Mouse (Mus musculus) cerebellum, postnatal 25 days (tissue): ENCODE measurements around the gene Selenoh.
"Not testable (repeated sequence)": the region's sequence is repeated elsewhere in the genome, so short reads cannot be mapped to it uniquely, and the experiment has no call there.

Experiments
- DNase-seq, 2 experiments: peaks; one replicate each; pipeline ENCODE4 v3.0.0; 2021; ENCODE audit warnings: mixed read lengths in 2 of 2

Selenoh gene

DNA sequence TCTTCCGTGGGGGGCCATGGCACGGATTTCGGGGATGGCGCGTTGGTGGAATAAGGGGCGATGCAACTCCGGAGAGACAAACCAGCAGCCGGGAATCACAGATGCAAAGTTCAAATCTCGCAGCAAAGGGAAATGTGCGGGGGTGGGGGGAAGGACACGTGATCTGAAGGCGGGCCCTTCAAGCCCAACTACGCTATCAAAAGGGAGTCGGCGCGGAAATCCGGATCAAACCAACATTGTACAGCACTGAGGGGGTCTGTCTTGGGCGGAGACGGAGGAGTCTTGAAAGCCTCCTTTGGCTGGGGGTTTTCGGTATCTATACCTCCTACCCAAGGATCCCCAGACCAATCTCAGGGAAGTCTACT is at the start of gene Selenoh:
Gene Selenoh (minus strand): TSS at position 202 of the 365 bp plus-strand sequence.
- DNase-seq, result peak; percentile 82 to 89

DNA sequence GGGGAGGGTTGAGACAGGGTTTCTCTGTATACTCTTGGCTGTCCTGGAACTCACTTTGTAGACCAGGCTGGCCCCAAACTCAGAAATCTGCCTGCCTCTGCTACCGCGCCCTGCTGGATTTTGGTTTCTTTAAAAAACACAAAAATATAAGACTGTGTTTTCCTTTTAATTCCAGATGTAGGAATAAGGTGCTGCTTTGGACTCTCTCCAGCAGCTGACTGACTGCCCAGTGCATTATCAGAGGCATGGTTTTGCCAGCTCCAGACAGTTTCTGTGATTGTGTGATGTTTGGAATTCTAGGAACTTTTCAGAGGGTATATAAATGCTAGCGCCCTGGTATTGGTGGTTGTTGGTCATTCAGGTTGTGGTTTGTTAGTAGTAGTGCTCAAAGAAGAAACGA is 46.8 kb upstream of the Selenoh start:
- no peak for DNase-seq

DNA sequence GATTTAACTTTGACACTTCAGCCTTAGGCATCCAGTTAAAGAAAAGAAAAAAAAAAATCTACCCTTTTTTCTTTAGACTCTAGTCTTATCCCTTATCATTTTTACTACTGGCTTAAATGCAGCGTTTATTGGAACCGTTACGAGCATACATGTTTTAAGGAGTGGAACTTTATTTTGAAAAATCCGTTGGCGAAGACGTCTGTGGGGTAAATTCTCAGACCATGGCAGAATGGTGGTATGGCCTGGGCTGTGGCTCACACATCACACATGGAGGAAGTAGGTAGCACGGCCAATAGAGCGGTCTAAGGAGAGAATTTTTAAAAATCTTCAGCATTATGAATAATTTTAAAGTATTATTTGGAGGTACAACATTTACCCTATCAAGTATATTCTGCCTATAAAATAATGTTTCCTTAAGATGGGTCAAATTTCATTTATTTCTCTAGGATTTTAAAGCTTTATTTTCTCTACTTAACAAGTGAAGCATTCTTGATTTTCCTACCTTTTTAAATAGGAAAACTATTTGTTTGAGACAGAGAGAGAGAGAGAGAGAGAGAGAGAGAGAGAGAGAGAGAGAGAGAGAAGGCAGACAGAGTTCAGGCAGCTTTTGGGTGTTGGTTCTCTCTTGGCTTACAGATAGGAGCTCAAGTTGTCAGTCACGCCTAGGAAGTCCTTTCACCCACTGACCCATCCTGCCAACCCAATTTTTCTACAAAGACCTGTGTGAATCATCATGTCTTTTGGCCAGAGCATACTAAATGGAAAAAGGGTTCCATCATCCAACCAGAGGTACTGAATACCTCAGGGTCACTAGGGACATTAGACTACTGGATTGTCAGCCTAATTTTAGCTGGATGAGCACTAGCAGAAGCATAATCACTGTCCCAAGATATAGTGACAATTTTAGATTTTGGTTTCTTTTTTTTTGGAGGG is 46.1 kb upstream of the Selenoh start:
- DNase-seq, result peak in 1 of 2 experiments; percentile 34

DNA sequence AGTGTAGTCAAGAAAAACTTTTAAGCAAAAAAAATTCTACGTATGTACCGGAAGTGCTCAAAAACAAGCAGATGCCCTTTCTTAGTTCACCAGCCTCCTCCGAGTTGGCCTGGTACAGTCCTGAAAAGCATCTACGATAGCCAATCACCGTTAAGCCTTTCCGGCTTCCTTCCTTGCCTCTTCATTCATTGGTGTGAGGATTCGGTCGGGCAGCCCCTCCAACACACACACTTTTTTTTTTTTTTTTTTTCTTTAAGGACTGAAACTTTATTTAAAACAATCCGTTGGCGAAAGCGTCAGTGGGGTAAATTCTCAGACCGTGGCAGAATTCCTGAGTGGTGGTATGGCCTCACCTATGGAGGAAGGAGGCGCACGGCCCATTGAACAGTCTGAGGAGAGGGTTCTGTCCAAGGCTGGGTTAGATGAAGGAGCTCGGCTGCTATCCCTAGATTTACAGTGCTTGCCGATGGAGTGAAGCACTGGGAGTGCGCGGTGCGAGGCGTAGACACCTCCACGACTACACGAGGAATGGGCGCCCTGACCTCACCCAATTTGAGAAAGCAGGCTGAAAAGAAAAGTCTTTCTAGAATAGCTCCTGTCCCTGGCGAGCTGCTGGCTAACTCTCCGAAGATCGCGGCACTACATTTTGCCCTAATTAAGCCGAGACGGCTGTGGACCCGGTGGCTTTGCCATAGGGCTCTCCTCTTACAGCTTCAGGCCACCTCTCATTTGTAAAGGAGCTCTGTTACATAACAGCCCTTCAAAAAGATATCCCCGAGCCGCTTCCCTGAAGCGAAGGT is 45.2 kb upstream of the Selenoh start:
- peak; percentile 82 to 86 for DNase-seq

DNA sequence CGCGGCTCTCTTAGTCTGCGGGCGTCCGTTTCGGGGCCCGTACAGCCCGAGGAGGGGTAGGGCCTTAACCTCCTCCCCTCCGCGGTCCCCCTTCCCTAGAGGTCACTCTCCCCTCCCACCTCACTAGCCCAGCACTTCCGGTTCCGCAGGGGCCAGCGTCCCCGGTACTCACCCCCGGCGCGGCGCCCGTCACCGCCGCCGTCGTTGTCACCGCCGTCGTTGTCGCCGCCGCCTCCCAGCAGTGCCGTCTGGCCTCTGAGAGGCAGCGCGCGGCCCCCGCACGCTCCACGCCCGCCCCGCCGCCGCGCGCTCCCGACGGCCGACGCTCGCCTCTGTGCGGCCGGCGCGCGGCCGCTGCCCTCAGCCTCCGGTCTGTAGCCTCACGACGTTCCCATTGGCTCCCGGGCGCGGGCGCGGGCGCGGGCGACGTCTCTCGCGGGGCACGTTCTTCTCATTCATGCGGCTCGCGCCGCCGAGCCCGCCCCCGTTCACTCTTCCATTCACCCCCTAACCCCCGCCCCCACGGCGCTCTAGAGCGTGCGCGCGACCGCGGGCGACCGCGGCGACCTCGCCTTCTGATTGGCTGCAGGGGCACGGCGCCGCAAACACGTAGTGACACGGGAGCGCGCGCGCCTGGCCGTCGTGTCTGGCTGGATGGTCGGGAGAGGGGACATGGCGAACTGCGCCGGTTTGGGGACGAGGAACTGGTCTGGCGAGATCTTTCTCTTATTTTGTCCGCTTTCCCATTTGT is 44.4 kb upstream of the Selenoh start, which contains the start of gene Zdhhc5:
Gene Zdhhc5 (minus strand): TSS at position 370 of the 751 bp plus-strand sequence.
- DNase-seq, result peak; percentile 99

DNA sequence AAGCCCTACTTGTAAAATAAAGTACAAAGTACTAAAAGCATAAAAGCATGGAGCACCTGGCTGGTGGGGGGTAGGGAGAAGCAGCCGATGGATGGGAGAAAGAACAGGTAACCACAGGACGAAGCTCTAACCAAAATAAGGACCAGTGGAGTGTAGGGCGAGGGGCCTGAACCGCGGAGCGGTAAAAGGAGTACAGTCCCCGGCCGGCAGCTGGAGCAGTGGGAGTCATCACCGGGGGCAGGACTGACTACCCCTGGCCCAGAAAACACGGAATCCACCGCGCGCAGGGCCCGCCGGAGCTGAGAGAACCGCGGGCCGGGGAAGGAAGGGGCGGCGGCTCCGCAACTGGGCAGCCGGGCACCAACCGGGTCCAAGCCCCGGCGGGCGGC is 43.8 kb upstream of the Selenoh start:
- DNase-seq, result no peak

DNA sequence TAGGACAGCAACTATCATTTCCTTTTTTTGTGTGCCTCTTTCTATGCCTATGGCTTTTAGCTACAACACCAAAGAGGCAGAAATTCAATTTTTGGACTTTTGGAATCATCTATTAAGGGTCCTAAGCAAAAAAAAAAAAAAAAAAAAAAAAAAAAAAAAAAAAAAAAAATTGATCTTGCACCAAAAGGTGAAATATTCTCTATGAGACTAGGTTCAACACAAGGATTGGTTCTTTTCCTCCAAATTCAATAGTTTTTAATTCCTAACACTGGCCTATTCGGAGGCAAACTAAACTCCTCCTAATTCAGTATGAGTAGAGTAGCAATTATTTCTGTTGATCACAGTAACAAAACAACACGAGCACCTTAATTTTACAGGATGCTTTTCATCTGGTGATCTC is 41.3 kb upstream of the Selenoh start:
- no peak for DNase-seq

DNA sequence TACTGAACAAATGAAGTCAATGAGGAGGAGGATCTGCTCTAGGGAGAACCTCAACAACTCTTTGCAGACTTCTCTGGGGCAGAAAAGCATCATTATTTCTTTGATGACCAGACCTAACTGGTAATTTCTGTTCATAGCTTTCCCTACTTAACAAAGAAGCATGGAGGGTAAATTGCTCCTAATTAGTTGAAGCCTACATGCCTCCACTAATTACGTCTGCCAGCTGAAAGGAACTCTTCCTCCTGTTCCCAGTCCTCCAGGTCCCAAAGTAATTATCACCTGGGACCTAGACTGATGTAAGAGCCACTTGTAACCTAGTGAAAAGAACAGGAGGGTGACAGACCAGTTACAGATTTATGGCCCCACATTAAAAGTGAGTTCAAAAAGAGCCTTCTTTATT is 37.0 kb upstream of the Selenoh start:
- DNase-seq, result no peak

DNA sequence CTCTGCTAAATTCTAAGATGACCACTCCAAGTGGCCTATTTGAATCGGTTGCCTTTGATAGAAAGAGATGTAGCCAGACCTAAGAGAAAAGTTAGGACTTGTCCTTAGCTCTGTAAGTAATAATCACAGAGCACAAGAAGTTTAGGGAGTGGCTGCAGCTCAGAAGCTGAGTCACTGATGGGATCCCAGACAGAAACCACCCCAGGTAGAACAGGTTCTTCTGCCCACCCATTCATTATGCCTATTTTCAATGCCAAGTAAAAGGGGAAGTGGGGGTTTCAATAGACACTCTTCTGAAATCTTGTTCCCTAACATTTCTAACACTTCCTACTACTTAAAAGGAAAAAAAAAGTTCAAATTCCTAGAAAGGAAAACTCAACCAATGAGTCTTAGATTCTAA is 34.7 kb upstream of the Selenoh start:
- no peak for DNase-seq

DNA sequence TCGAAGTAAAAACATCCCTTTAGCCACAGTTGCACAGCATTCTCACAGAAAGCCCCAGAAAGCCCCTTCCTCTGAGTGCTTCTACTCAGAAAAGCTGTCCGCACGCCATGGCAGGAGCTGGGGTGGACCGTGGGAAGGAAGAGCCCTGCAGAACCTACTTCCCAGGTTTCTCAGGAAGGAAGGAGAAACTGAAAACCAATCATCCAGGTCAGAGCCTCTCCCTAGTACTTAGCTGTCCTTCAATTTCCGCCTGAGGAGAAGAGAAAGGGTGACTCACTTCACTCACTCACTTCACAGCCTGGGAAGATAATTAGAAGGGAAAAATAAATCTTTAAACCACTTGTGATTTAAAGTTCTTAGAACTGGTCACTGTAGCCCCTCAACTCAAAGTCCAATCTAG is 33.8 kb upstream of the Selenoh start:
- no peak for DNase-seq

DNA sequence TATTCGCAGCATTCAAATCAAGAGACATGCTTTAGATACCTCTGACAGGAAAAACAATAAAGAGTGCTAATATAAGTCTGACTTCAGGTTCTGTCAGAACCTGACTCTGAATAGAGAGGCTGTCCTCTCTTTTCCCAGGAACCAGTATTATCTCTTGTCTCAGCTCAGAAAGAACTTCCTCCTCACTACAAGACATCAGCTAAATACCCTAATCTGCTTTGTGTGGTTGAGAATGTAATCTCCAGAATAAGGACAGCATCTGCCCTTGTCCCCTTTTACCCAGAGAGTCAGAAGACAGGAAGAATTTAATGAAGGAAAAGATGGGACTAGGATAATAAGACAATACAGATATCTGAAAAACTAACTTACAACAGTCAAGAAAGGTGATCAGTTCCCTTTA is 32.9 kb upstream of the Selenoh start:
- no peak for DNase-seq

DNA sequence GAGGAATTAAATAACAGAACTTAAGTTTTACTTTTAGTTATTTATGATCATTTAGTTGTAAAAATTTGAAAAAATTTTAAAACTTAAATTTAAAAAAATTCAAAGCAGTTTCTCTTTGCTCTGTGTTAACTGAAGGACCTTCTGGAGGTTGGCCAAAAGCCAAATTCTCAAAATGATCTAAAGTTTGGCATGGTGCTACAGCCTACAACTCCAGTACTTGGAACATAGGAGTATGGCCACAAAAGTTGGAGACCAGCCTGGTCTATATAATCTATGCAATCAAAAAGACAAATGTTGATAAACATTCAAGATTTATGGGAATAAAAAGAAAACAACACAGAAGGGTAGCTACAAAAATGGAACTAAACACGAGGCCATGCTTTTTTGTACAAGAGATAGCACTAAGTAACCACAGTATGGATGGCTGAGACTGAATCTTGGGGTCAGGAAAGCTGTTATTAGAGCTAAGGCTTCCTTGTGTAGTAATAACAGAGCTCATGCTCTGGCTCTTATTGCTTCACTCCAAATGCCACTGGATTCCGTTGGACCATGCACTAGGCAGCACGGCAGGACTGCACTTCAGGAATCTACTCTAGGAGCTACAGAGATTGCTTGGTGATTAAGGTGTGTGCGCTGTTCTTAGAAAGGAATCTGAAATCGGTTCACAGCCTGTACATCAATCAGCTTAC is 24.6 kb upstream of the Selenoh start:
- DNase-seq, result no peak

DNA sequence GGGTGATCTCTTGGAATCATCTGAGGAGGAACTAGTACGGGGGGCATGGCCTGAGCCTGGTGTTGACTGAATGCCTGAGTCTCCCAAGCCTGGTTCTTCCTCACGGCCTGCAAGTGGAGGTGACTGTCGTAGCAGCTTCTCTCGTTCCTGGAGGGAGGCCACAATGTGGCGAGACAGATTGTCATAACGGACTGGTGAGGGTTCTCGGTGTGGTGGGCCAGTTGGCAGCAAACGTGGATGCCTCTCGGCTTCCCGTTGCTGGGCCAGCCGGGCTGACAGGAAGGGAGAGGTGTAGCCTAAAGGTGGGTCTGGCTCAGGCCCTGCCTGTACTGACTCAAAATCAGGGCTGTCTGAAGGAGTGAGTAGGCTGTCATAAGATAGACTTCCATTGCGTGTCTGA is 19.5 kb upstream of the Selenoh start:
- peak; percentile 53 to 62 for DNase-seq

DNA sequence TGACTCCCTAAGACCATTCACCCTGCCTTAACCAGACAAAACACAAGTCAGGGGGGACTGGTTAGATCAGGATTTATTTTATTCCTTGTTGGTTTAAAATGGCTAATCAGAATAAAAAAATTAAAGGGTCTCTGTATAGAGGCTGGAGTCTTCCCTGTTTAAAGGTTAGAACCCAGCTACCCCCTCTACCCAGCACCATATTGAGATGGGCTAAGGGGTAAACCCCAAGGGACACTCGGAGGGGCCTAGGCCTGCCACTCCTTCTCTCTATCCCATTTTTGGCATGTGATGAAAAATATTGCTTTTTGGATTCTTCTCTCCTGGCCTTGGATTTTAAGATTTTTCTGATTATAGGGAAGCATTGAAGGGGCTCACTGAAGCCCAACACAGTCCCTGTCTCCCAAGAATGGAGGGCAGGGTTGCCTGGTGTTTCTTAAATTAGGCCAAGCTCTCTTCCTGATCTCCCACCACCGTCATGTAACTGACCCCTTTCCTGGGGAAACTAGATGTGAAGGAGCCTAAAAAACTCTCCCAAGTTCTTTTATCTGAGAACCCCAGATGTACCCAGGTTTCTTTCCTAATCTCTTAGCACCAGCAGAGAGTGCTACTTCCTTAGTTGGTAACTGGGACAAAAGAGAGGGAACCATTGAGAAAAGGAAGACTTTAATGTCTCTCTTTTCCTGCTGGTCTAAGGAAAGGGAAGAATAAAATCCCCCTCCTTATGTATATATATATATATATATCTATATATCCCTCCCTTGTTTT is 17.7 kb upstream of the Selenoh start:
- no peak for DNase-seq

DNA sequence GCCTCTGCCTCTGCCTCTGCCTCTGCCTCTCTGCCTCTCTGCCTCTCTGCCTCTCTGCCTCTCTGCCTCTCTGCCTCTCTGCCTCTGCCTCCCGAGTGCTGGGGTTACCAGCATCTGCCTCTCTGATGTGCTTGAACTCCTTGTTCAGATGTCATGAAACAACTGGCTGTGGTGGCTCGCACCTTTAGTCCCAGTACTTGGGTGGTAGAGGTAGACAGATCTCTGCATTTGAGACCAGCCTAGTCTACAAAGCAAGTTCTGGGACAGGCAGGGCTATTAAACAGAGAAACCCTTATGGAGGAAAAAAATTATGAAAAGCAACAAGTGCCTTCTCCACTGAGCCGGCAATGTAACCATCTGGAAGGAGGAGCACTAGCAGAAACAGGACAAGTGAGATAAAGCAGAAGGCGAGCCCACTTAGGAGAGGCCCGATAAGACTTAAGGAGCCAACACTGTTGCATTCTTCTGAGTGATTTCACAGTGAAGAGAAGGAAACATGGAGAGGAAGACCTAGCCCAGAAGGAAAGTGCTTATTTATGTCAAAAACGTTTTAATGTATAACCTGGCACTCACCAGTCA is 12.1 kb upstream of the Selenoh start:
- no peak for DNase-seq

DNA sequence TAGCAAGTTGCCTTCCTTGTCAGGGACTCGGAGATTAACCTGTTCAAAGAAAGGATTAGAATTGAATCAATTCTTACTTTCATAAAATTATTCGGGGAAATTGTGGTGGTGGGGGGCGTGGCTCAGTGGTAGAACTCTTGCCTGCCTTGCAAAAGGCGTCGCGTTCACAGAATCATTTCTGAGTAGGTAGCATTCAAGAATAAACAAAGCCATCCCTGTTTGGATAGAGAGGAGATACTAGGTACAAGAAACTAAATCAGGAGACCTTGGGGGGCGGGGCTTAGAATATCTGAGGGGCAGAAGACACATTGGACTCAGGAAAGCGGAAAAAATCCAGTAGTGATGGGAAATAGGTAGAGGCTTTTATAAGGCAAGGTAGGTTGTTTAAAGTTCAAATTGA is 8.4 kb upstream of the Selenoh start, which contains the start of gene Tmx2:
Gene Tmx2 (minus strand): TSS at position 125 of the 400 bp plus-strand sequence.
- DNase-seq, result no peak

DNA sequence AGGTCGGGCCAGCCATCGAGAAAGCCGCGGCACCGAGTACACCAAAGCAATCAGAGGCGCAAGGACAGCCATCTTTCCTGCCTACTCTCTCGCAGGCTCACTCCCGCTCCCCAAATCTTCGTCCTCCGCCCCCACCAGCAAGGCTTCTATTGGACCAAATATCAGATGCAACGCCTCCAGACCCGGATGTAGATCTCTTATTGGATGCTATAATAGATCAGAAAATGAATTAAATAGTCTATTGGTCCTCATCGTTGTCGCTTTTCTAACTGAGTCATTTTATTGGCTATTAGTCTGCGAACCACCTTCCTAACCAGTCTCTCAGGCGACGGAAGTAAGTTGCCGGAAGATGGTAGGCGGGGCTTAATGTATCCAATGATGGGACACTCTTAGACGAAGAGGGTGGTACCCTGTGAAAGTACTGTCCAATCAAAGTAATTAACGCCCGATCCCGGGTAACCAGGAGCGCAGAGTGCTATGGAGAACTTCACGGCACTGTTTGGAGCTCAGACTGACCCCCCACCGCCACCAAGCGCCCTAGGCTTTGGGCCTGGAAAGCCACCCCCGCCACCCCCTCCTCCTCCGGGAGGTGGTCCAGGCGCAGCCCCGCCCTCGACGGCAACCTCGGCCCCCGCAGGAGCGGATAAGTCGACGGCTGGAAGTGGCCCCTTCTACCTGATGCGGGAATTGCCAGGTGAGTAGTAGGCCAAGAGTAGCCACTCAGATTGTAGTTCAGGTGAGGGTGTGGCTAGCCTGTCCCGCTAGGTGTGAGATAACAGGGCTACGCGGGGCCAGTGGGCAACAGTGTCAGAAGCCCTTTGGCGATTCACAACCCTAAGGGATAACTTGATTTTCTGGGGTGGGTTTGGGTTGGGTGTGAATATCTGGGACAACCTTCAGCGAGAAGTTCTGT is 7.7 kb upstream of the Selenoh start, which contains the start of the genes Gm28635 and Med19:
Gene Gm28635 (minus strand): TSS at position 74 of the 913 bp plus-strand sequence.
Gene Med19 (plus strand): TSS at position 435 of the 913 bp plus-strand sequence.
- DNase-seq, result peak; percentile 89 to 91

DNA sequence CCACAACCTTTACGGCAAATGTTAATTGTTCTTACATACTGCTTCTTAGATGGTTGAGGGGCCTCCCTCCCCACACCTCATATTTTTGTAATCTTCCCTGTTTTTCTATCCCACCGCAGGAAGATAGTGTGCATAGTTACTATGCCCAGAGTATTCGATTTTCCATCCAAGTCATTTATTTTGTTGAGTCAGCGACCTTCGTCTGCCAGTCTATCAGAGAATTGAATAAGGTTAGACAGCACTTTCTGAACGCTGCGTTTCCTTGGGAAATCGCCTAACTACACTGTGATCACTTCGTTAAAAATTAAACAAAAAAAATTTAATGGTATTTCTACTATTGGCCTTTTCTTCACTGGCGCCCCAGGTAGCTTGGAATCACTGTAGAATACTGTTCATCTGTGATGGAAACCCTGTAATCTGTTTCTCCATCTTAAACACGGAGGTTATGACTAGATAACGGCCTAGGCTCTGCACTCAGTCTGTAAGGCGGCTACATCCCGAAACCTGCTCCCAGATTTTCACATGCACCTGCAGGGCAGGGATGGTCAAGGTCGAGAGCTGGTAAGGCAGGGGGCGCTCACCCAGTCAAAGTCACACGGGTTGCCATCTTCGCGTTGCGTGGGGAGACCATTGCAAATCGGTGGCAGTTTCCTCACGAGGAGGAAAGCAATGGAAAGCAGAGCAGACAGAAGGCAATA is 6.8 kb upstream of the Selenoh start:
- no peak for DNase-seq

DNA sequence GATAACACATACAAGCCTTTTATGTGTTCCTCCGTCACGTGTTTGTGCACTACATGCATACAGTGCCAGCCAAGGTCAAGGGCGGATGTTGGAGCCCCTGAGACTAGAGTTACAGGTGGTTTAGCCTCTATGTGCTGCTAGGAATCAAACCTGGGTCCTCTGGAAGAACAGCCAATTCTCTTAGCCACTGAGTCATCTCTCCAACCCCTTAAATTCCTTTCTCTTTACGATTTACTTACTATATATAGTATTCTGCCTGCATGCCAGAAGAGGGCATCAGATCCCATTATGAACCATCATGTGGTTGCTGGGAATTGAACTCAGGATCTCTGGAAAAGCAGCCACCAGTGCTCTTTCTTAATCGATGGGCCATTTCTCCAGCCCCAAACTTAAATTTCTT is 965 bp upstream of the Selenoh start:
- not testable (repeated sequence) for DNase-seq
